Mouse (Mus musculus) hindbrain, postnatal 0 days (tissue): ENCODE data around the gene Calb2. TPM values are rescaled to one million over a fixed set of nuclear protein-coding genes. Genes with fewer than 3 reads are reported as not detected.
A peak's percentile ranks its signal among the peaks of the same experiment; 100 is the strongest.

Experiments used
- ATAC-seq: fragments of 200-750 bp; cut with Nextera tagmentation; 2 replicates; pipeline ENCODE4 v1.8.0; 2017; ENCODE audit warnings: mild to moderate bottlenecking, moderate TSS enrichment, moderate library complexity
- DNase-seq: peaks from one replicate; pipeline ENCODE4 v3.0.0-alpha.2; 2015; ENCODE audit warnings: low spot score
- H3K27ac ChIP-seq: fragments of 300-500 bp; sonication (generic); 2 replicates; pipeline ENCODE4 v1.5.1; 2014; ENCODE audit warnings: mild to moderate bottlenecking
- H3K27me3 ChIP-seq: fragments of 300-500 bp; sonication (generic); 2 replicates; pipeline ENCODE4 v1.6.1; 2014; ENCODE audit warnings: low read length, mixed read lengths; ENCODE audit not compliant: insufficient read depth
- H3K36me3 ChIP-seq: fragments of 300-500 bp; sonication (generic); 2 replicates; pipeline ENCODE4 v1.6.1; 2014; ENCODE audit warnings: low read length, mixed read lengths; ENCODE audit not compliant: insufficient read depth
- H3K4me1 ChIP-seq: fragments of 300-500 bp; sonication (generic); 2 replicates; pipeline ENCODE4 v1.6.1; 2014; ENCODE audit warnings: antibody characterized with exemption, low read length, mixed read lengths; ENCODE audit not compliant: insufficient read depth
- H3K4me2 ChIP-seq: fragments of 300-500 bp; sonication (generic); 2 replicates; pipeline ENCODE4 v1.6.1; 2014; ENCODE audit warnings: low read depth, mild to moderate bottlenecking, low read length, moderate library complexity, mixed read lengths
- H3K4me3 ChIP-seq: fragments of 300-500 bp; sonication (generic); 2 replicates; pipeline ENCODE4 v1.5.1; 2014; ENCODE audit warnings: low read length
- H3K9ac ChIP-seq: fragments of 300-500 bp; sonication (generic); replicated peaks from 2 replicates; pipeline ENCODE4 v1.6.1; 2014; ENCODE audit warnings: mild to moderate bottlenecking, low read length, moderate library complexity, mixed read lengths
- H3K9me3 ChIP-seq: fragments of 300-500 bp; sonication (generic); 2 replicates; pipeline ENCODE4 v1.6.1; 2016; ENCODE audit warnings: low read length, mixed read lengths
- CTCF ChIP-seq: IDR thresholded peaks from 2 replicates; pipeline ENCODE4 v1.5.1; 2016; ENCODE audit warnings: antibody characterized with exemption, control low read depth, low read depth
- WGBS: fragments of 180-500 bp; shearing (Covaris S2); extraction: QIAGEN DNeasy Blood & Tissue Kit; methylation state at CpG from one replicate; pipeline ENCODE4 v1.1.7; 2014; 5-methylcytosine and 5-hydroxymethylcytosine counted together
- polyA plus RNA-seq: library from polyadenylated mRNA; unstranded; fragments of >200 nt; fragmentation: Nextera tagmentation; extraction: Ambion mirVana; gene quantifications from 2 replicates; pipeline ENCODE4 v1.2.1, GENCODE M21; 2015
- total RNA-seq: library from RNA; depleted of rRNA; stranded (reverse); fragments of >200 nt; gene quantifications from 2 replicates; pipeline ENCODE4 v1.2.3, GENCODE M21; 2014

The Calb2 gene
- total and polyA plus RNA-seq, 2 experiments from 2014 or later = 66.2 to 168 TPM

DNA sequence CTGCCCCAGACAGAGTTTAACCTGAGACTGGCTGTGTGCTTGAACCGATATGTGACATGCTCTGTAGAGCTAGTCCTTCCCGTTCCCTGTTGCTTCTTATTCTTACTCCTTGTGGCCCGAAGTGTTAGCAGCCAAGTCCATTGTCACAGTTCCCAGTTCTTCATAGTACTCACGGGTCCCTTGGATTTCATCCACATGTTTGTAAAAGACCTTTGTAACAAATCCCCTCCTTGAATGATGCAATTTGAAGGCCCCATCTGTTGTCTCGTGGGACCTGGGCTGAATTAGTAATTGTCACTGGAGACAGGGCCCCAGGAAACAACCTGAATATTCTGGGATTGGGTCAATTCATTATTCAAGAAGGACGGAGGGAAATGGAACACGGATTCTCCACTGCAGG, 32.5 kb downstream of the Calb2 start:
- Histone ChIP-seq H3K4me1 (0 out of 2 replicates have a peak, but pooled peaks cover 7% of the 10 kb centered on the region), H3K36me3 (no peaks in the 10 kb centered on the region), H3K27me3 (no peaks in the 10 kb centered on the region), H3K4me3 (no peak overlapping the region), H3K4me2 (no peak overlapping the region), H3K27ac (no peak overlapping the region; the same call in 1 of the 2 replicates), H3K9me3 (no peaks in the 10 kb centered on the region), H3K9ac (no peak overlapping the region)
- 41% methylated on average over 7 of the region's 7 CpGs for WGBS
- peak; percentile 64 for DNase-seq
- 0 out of 2 replicates have a peak, but pooled peaks have one; percentile 24 for ATAC-seq
- no peak for TF ChIP-seq CTCF

DNA sequence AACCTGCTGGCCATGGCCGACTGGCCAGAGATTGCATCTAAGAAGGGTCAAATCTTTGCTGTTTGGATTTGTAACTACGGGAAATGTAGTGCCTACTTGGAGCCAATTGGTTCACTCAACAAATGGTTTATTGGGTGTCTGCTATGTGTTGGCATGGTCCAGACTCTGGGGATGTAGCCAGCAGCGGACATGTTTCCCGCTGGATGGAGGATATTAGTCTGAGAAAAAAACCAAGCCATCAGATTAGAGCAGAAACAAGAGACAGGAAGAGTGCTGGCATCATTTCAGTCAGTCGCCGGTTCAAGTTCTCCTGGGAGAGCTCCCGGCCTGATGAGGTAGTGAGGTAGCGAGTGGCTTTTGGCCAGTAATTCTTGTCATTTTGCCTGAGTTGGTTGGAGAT, 33.8 kb downstream of the Calb2 start:
- ATAC-seq (no peak), DNase-seq (no peak)
- H3K27ac ChIP-seq = no peak overlapping the region
- H3K9me3 ChIP-seq = no peaks in the 10 kb centered on the region
- H3K4me1 ChIP-seq = 0 out of 2 replicates have a peak, but pooled peaks cover 7% of the 10 kb centered on the region
- no peak overlapping the region for H3K4me3 ChIP-seq
- H3K9ac ChIP-seq = no peak overlapping the region
- no peaks in the 10 kb centered on the region for H3K27me3 ChIP-seq
- H3K36me3 ChIP-seq = no peaks in the 10 kb centered on the region
- 69% methylated on average over 8 of the region's 8 CpGs for WGBS
- no peak overlapping the region for H3K4me2 ChIP-seq
- no peak for TF ChIP-seq CTCF

DNA sequence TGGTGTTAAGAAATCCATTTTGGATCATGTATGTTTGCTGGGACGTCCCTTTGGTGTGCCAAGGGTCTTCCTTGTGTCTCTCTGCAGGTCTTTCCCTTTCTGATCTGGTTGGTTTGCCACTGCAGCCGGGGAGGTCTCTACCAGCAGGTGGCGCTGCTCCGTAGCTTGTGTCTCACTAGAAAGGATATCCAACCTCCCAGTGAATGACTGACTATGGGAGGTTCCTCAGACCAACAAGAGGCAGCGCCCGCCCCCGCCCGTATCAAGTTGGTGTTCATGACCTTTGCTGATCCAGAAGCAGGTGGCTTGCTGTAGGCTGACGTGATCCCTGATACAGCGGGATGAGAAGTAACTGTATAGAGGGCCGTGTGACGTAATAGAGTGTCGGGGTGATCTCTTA, 37.5 kb downstream of the Calb2 start:
- TF ChIP-seq CTCF = peak; percentile 93
- 23% methylated on average over 13 of the region's 13 CpGs for WGBS
- Histone ChIP-seq H3K9ac (no peak overlapping the region), H3K9me3 (no peaks in the 10 kb centered on the region), H3K36me3 (no peaks in the 10 kb centered on the region), H3K4me3 (no peak overlapping the region), H3K27me3 (no peaks in the 10 kb centered on the region), H3K4me1 (0 out of 2 replicates have a peak, but pooled peaks cover 3% of the 10 kb centered on the region), H3K27ac (no peak overlapping the region), H3K4me2 (no peak overlapping the region)
- peak; percentile 70 for ATAC-seq
- peak; percentile 92 for DNase-seq

DNA sequence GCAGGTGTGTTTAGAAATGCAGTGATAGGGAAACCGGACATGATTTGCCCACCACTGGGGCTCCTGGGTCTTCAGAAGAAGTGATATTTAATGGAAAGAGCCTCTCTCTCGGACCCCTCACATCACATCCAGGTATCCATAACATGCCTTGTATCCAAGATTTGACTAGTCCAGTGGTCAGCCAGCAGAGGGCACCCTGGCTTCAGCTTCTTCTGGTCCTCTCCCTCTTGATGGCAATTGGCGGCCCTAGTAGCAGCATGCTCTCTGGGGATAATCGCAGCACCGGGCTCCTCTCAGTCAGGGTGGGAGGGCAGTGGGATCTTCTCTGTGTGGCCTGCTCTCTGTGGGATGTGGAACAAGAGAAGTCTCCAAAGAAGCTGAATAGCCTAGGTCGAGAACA, 48.3 kb downstream of the Calb2 start:
- H3K4me2 ChIP-seq = no peak overlapping the region
- no peaks in the 10 kb centered on the region for H3K27me3 ChIP-seq
- no peaks in the 10 kb centered on the region for H3K4me1 ChIP-seq
- TF ChIP-seq CTCF = peak; percentile 74
- DNase-seq (peak; percentile 65), ATAC-seq (peak; percentile 40; the same call in 1 of the 2 replicates)
- no peaks in the 10 kb centered on the region for H3K36me3 ChIP-seq
- H3K9ac ChIP-seq = no peak overlapping the region
- WGBS = 46% methylated on average over 6 of the region's 6 CpGs
- no peak overlapping the region for H3K27ac ChIP-seq
- H3K4me3 ChIP-seq = no peak overlapping the region
- H3K9me3 ChIP-seq = no peaks in the 10 kb centered on the region

DNA sequence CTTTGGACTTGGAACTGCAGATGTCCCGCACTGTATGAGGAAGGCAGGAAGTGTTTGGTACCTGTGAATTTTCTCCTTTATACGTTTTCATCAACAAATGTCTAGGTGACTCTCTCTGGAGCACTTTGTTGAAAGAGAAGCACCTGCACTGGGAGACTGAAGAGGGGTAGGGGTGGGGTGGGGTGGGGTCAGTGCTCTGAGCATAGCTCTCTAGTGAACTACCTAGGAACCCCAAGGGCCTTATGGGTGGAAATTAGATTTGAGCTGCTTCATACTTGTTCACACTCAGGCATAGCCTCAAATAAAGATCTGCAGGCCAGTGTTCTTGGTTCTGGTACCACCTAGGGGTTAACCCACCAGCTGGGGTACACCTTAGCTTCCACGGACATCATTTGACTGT, 65.4 kb downstream of the Calb2 start, which contains the start of gene Gm17720:
Gene Gm17720, minus strand, starts transcription at position 101 of the 400 bp plus-strand sequence.
- DNase-seq (no peak), ATAC-seq (no peak)
- no peaks in the 10 kb centered on the region for H3K36me3 ChIP-seq
- no peak within 1 kb of the TSS for H3K27ac ChIP-seq
- H3K27me3 ChIP-seq = no peaks in the 10 kb centered on the region
- no peak within 1 kb of the TSS for H3K4me3 ChIP-seq
- no peak for TF ChIP-seq CTCF
- H3K4me1 ChIP-seq = no peaks in the 10 kb centered on the region
- no peak within 1 kb of the TSS for H3K4me2 ChIP-seq
- H3K9me3 ChIP-seq = no peaks in the 10 kb centered on the region
- WGBS = 85% methylated on average over 3 of the region's 3 CpGs
- H3K9ac ChIP-seq = no peak within 1 kb of the TSS

DNA sequence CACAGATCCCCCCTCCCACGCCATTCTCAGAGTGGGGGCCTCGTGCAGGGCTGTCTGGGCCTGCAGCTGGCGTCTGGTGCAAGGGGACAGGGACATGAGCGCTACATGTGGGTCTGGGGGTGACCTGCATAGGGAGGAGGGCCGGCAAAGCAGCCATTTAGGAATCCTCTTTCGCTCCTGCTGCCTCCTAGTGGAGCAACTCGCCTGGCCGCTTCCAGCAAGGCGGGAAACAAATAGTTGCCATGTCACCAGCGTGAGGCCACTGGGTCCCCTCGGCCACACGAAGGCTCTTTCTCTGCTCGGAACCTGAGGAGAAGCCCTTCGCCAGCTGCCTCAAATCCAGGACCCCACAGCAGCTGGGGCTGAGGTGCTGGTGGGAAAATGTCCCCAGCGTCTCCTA, 66.3 kb downstream of the Calb2 start:
- H3K36me3 ChIP-seq = no peaks in the 10 kb centered on the region
- TF ChIP-seq CTCF = no peak
- ATAC-seq = no peak
- no peak overlapping the region for H3K27ac ChIP-seq
- 88% methylated on average over 15 of the region's 15 CpGs for WGBS
- no peak for DNase-seq
- H3K4me2 ChIP-seq = no peak overlapping the region
- no peak overlapping the region for H3K9ac ChIP-seq
- no peak overlapping the region for H3K4me3 ChIP-seq
- no peaks in the 10 kb centered on the region for H3K9me3 ChIP-seq
- no peaks in the 10 kb centered on the region for H3K27me3 ChIP-seq
- H3K4me1 ChIP-seq = no peaks in the 10 kb centered on the region

DNA sequence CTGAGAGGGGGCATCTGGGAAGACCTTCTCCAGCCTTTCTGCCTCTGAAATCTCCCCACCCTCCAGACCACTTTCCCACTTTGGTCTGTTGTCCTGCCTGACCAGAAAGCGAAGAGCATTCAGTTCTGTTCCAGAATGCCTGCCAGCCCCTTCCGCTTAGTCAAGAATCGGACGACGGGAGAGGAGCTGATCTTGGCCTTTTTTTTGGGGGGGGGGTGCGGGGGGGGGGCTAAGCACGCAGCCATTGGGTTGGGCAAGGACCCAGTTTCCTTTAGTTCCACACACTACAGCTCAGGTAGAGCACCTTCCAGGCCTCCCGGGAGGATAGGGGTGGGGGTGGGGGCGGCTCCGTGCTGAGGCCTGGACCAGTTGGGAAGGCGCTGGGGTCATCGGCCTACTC, 67.1 kb downstream of the Calb2 start, which contains the start of gene Gm21964:
Gene Gm21964, plus strand, starts transcription at position 301 of the 400 bp plus-strand sequence.
- H3K4me1 ChIP-seq = no peaks in the 10 kb centered on the region
- H3K36me3 ChIP-seq = no peaks in the 10 kb centered on the region
- no peak within 1 kb of the TSS for H3K4me3 ChIP-seq
- no peak for DNase-seq
- H3K9me3 ChIP-seq = no peaks in the 10 kb centered on the region
- no peak for ATAC-seq
- no peak within 1 kb of the TSS for H3K27ac ChIP-seq
- WGBS = 89% methylated on average over 12 of the region's 12 CpGs
- no peaks in the 10 kb centered on the region for H3K27me3 ChIP-seq
- H3K4me2 ChIP-seq = no peak within 1 kb of the TSS
- H3K9ac ChIP-seq = no peak within 1 kb of the TSS
- no peak for TF ChIP-seq CTCF
